Mouse (Mus musculus): Measurements from ENCODE around the gene Hip1r. TPM values are rescaled to one million over a fixed set of nuclear protein-coding genes. Genes with fewer than 3 reads are reported as not detected.

Gene Hip1r
- polyA plus RNA-seq, 1 experiment from 2014 or later = 4.4 TPM

GRCm38 (mm10) chr5:124029220-124030035 is 56.0 kb downstream of the Hip1r start:
- DNase-seq (ENCODE audit: low spot score) (no peak), ATAC-seq (ENCODE audit: insufficient read depth, low FRiP score, low TSS enrichment) (no peak)
- no peaks in the 10 kb centered on the region for H3K9me3 ChIP-seq (ENCODE audit: control insufficient read depth, low read length)
- peaks cover 27% of the 10 kb centered on the region for H3K4me1 ChIP-seq (ENCODE audit: control insufficient read depth, insufficient read depth, low read length)
- H3K4me3 ChIP-seq (ENCODE audit: low read depth, low read length) = no peak overlapping the region
- no peaks in the 10 kb centered on the region for H3K27me3 ChIP-seq (ENCODE audit: control insufficient read depth, insufficient read depth, low read length)
- H3K36me3 ChIP-seq (ENCODE audit: control insufficient read depth, insufficient read depth, low read length) = no peaks in the 10 kb centered on the region
- H3K27ac ChIP-seq (ENCODE audit: low read depth, low read length) = no peak overlapping the region
- WGBS = 94% methylated on average over 19 of the region's 19 CpGs
- no peak overlapping the region; the same call in 1 of the 2 replicates for H3K4me2 ChIP-seq (ENCODE audit: low read depth)
- H3K9ac ChIP-seq (ENCODE audit: low read length) = no peak overlapping the region

GRCm38 (mm10) chr5:124030386-124031067 is 57.1 kb downstream of the Hip1r start:
- DNase-seq (ENCODE audit: low spot score) (no peak), ATAC-seq (ENCODE audit: insufficient read depth, low FRiP score, low TSS enrichment) (no peak)
- no peaks in the 10 kb centered on the region for H3K36me3 ChIP-seq (ENCODE audit: control insufficient read depth, insufficient read depth, low read length)
- no peaks in the 10 kb centered on the region for H3K27me3 ChIP-seq (ENCODE audit: control insufficient read depth, insufficient read depth, low read length)
- H3K4me1 ChIP-seq (ENCODE audit: control insufficient read depth, insufficient read depth, low read length) = peaks cover 18% of the 10 kb centered on the region
- peak overlapping the region; percentile 58; the same call in 1 of the 2 replicates for H3K27ac ChIP-seq (ENCODE audit: low read depth, low read length)
- peak overlapping the region; percentile 88 for H3K4me2 ChIP-seq (ENCODE audit: low read depth)
- WGBS = 61% methylated on average over 12 of the region's 12 CpGs
- peak overlapping the region; percentile 77 for H3K4me3 ChIP-seq (ENCODE audit: low read depth, low read length)
- no peaks in the 10 kb centered on the region for H3K9me3 ChIP-seq (ENCODE audit: control insufficient read depth, low read length)
- peak overlapping the region; percentile 90 for H3K9ac ChIP-seq (ENCODE audit: low read length)

GRCm38 (mm10) chr5:124031068-124031955 is 57.9 kb downstream of the Hip1r start:
- Histone ChIP-seq H3K9ac (ENCODE audit: low read length) (peak overlapping the region; percentile 90), H3K36me3 (ENCODE audit: control insufficient read depth, insufficient read depth, low read length) (no peaks in the 10 kb centered on the region), H3K27me3 (ENCODE audit: control insufficient read depth, insufficient read depth, low read length) (no peaks in the 10 kb centered on the region), H3K9me3 (ENCODE audit: control insufficient read depth, low read length) (no peaks in the 10 kb centered on the region), H3K4me1 (ENCODE audit: control insufficient read depth, insufficient read depth, low read length) (peaks cover 11% of the 10 kb centered on the region), H3K27ac (ENCODE audit: low read depth, low read length) (peak overlapping the region; percentile 58), H3K4me3 (ENCODE audit: low read depth, low read length) (peak overlapping the region; percentile 77), H3K4me2 (ENCODE audit: low read depth) (peak overlapping the region; percentile 88)
- DNase-seq (ENCODE audit: low spot score) (no peak), ATAC-seq (ENCODE audit: insufficient read depth, low FRiP score, low TSS enrichment) (no peak; the same call in 1 of the 2 replicates)
- 2% methylated on average over 25 of the region's 26 CpGs for WGBS

- no peaks in the 10 kb centered on the region for H3K9me3 ChIP-seq (ENCODE audit: control insufficient read depth, low read length)
- no peaks in the 10 kb centered on the region for H3K27me3 ChIP-seq (ENCODE audit: control insufficient read depth, insufficient read depth, low read length)
- peak within 1 kb of the TSS; percentile 77 for H3K4me3 ChIP-seq (ENCODE audit: low read depth, low read length)
- under 1% methylated on average over 52 of the region's 52 CpGs for WGBS
- peak within 1 kb of the TSS; percentile 90 for H3K9ac ChIP-seq (ENCODE audit: low read length)
- ATAC-seq (ENCODE audit: insufficient read depth, low FRiP score, low TSS enrichment) (peak; percentile 73; the same call in 1 of the 2 replicates), DNase-seq (ENCODE audit: low spot score) (peak; percentile 96)
- peak within 1 kb of the TSS; percentile 58 for H3K27ac ChIP-seq (ENCODE audit: low read depth, low read length)
- peak within 1 kb of the TSS; percentile 88 for H3K4me2 ChIP-seq (ENCODE audit: low read depth)
- H3K36me3 ChIP-seq (ENCODE audit: control insufficient read depth, insufficient read depth, low read length) = no peaks in the 10 kb centered on the region
- peaks cover 8% of the 10 kb centered on the region; the same call in 1 of the 2 replicates for H3K4me1 ChIP-seq (ENCODE audit: control insufficient read depth, insufficient read depth, low read length)
These were observed 58.6 kb downstream of the Hip1r start, which contains the start of gene Vps37b for GRCm38 (mm10) chr5:124032001-124032508. Gene Vps37b (minus strand): TSS chr5:124032270.

- ATAC-seq (ENCODE audit: insufficient read depth, low FRiP score, low TSS enrichment) (no peak), DNase-seq (ENCODE audit: low spot score) (no peak)
- no peak overlapping the region for H3K27ac ChIP-seq (ENCODE audit: low read depth, low read length)
- no peaks in the 10 kb centered on the region for H3K36me3 ChIP-seq (ENCODE audit: control insufficient read depth, insufficient read depth, low read length)
- H3K9ac ChIP-seq (ENCODE audit: low read length) = no peak overlapping the region
- no peak overlapping the region for H3K4me2 ChIP-seq (ENCODE audit: low read depth)
- H3K9me3 ChIP-seq (ENCODE audit: control insufficient read depth, low read length) = no peaks in the 10 kb centered on the region
- H3K4me1 ChIP-seq (ENCODE audit: control insufficient read depth, insufficient read depth, low read length) = peaks cover 4% of the 10 kb centered on the region; the same call in 1 of the 2 replicates
- H3K4me3 ChIP-seq (ENCODE audit: low read depth, low read length) = no peak overlapping the region
- WGBS = 74% methylated on average over 11 of the region's 11 CpGs
- H3K27me3 ChIP-seq (ENCODE audit: control insufficient read depth, insufficient read depth, low read length) = no peaks in the 10 kb centered on the region
These were observed 61.0 kb downstream of the Hip1r start for GRCm38 (mm10) chr5:124034471-124034870.

- peaks cover 4% of the 10 kb centered on the region; the same call in 1 of the 2 replicates for H3K4me1 ChIP-seq (ENCODE audit: control insufficient read depth, insufficient read depth, low read length)
- H3K4me3 ChIP-seq (ENCODE audit: low read depth, low read length) = no peak overlapping the region
- no peak overlapping the region for H3K27ac ChIP-seq (ENCODE audit: low read depth, low read length)
- WGBS = 88% methylated on average over 9 of the region's 9 CpGs
- no peak overlapping the region for H3K9ac ChIP-seq (ENCODE audit: low read length)
- ATAC-seq (ENCODE audit: insufficient read depth, low FRiP score, low TSS enrichment) = no peak
- no peaks in the 10 kb centered on the region for H3K9me3 ChIP-seq (ENCODE audit: control insufficient read depth, low read length)
- no peaks in the 10 kb centered on the region for H3K27me3 ChIP-seq (ENCODE audit: control insufficient read depth, insufficient read depth, low read length)
- no peaks in the 10 kb centered on the region for H3K36me3 ChIP-seq (ENCODE audit: control insufficient read depth, insufficient read depth, low read length)
- no peak overlapping the region for H3K4me2 ChIP-seq (ENCODE audit: low read depth)
- no peak for DNase-seq (ENCODE audit: low spot score)
These were observed 62.0 kb downstream of the Hip1r start for GRCm38 (mm10) chr5:124035406-124035805.

GRCm38 (mm10) chr5:124035806-124036205 is 62.4 kb downstream of the Hip1r start:
- Histone ChIP-seq H3K4me2 (ENCODE audit: low read depth) (no peak overlapping the region), H3K9me3 (ENCODE audit: control insufficient read depth, low read length) (no peaks in the 10 kb centered on the region), H3K4me1 (ENCODE audit: control insufficient read depth, insufficient read depth, low read length) (peaks cover 4% of the 10 kb centered on the region; the same call in 1 of the 2 replicates), H3K27me3 (ENCODE audit: control insufficient read depth, insufficient read depth, low read length) (no peaks in the 10 kb centered on the region), H3K36me3 (ENCODE audit: control insufficient read depth, insufficient read depth, low read length) (no peaks in the 10 kb centered on the region), H3K9ac (ENCODE audit: low read length) (no peak overlapping the region), H3K27ac (ENCODE audit: low read depth, low read length) (no peak overlapping the region), H3K4me3 (ENCODE audit: low read depth, low read length) (no peak overlapping the region)
- 76% methylated on average over 8 of the region's 8 CpGs for WGBS
- ATAC-seq (ENCODE audit: insufficient read depth, low FRiP score, low TSS enrichment) = no peak
- no peak for DNase-seq (ENCODE audit: low spot score)

- Histone ChIP-seq H3K4me3 (ENCODE audit: low read depth, low read length) (no peak overlapping the region), H3K4me2 (ENCODE audit: low read depth) (no peak overlapping the region), H3K9ac (ENCODE audit: low read length) (no peak overlapping the region), H3K36me3 (ENCODE audit: control insufficient read depth, insufficient read depth, low read length) (no peaks in the 10 kb centered on the region), H3K4me1 (ENCODE audit: control insufficient read depth, insufficient read depth, low read length) (0 out of 2 replicates have a peak, but pooled peaks cover 4% of the 10 kb centered on the region), H3K9me3 (ENCODE audit: control insufficient read depth, low read length) (no peaks in the 10 kb centered on the region), H3K27me3 (ENCODE audit: control insufficient read depth, insufficient read depth, low read length) (no peaks in the 10 kb centered on the region), H3K27ac (ENCODE audit: low read depth, low read length) (no peak overlapping the region)
- 41% methylated on average over 6 of the region's 6 CpGs for WGBS
- ATAC-seq (ENCODE audit: insufficient read depth, low FRiP score, low TSS enrichment) (no peak), DNase-seq (ENCODE audit: low spot score) (no peak)
These were observed 62.9 kb downstream of the Hip1r start for GRCm38 (mm10) chr5:124036341-124036740.

Data from neural tube, embryonic 11.5 days (tissue).